Mouse (Mus musculus): Measurements from ENCODE around the gene Masp1. TPM values are rescaled to one million over a fixed set of nuclear protein-coding genes. Genes with fewer than 3 reads are reported as not detected.

Gene Masp1
- total RNA-seq, 1 experiment from 2014 or later = 0.29 TPM

DNA sequence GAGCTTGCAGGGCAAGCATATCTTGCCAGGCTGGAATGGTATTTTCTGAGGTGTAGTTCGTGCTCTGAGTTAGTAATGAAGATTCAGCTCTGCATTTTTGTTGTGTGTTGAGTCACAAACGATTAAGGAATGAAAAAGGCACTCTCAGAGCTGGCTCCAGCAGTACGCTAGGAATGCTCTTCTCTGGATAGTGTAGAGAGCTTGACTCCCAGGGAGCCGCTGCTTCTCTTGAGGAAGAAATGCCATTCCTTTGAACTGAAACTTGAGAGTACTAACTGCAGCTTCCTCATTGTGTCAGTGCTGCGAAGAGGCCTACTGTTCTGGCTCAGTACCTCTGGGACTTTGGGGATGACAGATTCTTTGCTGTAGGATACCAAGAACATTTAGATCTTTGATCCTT lies 96.8 kb downstream of the Masp1 start:
- ATAC-seq (replicated peaks; ENCODE audit: insufficient number of reproducible peaks, low FRiP score, low TSS enrichment, poor library complexity, severe bottlenecking) = no peak

GRCm38 (mm10) chr16:23419565-23420085 lies 101.0 kb downstream of the Masp1 start:
- ATAC-seq (replicated peaks; ENCODE audit: insufficient number of reproducible peaks, low FRiP score, low TSS enrichment, poor library complexity, severe bottlenecking) = no peak

DNA sequence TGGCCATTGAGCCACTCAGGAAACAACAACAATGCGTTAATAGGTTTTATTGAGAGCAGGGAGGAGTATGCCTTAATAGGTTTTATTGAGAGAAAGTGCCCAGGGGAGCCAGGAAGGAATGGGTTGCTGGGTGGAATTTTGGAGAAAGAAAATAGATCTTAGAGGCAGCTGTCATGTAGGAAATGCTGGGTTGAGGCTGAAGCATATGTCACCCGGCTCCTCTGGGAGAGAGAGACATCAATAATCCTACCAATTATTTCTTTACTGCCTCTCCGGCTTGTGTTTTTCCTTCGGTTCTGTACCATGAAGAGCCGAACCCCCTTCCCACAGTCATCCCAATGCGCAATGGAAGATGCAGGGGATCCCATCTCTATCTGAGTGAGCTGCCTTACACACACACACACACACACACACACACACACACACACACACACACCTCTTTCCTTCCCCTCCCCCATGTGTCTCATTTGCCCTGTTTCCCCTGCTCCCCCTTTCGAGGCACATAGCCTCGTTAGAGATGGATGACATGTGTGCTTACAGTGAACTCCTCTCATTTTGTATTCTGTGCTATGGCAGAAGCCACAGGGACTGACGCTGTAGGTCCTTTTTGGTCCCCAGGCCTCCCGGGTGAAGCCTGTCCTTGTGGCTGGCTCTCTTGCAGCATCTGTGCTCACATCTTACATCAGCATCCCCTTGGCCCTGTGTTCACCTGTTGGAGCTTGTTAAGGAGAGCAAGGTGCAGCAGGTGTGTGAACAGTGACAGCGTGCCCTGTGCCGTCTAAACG lies 103.0 kb downstream of the Masp1 start:
- no peak for ATAC-seq (replicated peaks; ENCODE audit: insufficient number of reproducible peaks, low FRiP score, low TSS enrichment, poor library complexity, severe bottlenecking)

DNA sequence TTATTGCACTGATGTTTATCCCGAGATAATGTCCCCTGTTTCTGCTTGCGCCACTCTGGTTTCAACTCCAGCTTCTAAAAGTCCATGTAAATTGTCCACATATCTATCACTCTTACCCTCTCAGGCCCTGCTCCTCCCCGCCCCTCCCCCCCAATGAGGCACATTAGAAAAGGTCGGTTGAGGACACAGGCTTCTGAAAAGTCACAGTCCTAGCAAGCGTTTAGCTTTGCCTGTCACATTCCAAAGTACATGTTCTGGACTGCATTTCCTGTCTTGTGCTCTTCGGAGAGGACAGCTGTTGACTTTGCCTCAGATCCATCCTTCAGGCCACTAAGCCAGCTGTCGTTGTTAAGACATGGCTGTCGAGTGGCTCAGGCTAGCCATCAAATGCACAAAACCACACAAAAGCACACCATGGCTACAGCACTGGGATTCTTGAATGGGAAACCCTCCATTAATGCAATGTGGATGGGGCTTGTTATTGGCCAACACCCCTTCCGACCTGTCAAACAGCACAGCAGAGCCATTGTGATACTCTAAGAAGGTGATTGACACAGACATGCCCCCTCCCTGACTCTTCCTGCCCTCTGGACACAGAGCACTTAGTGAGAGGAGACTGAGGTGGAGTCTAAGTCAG lies 103.8 kb downstream of the Masp1 start:
- no peak for ATAC-seq (replicated peaks; ENCODE audit: insufficient number of reproducible peaks, low FRiP score, low TSS enrichment, poor library complexity, severe bottlenecking)

DNA sequence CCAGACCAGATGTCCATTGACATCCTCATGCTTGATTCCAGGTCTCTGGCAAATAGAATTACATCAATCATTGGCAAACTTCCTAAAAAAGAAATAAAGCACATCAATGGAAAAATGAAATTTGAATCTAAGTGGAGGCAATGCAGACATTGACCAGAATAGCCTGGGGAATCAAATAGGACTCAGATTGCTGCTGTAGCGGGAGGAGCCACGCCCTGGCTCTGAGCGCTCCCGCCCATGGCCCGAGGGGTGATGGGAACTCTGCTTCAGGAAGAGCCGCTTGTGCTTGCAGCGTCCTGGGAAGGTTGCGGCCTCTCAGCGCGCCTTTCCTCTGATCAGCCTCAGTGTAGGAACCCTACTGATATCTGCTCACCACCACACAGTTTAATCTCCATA lies 104.4 kb downstream of the Masp1 start:
- no peak for ATAC-seq (replicated peaks; ENCODE audit: insufficient number of reproducible peaks, low FRiP score, low TSS enrichment, poor library complexity, severe bottlenecking)

- ATAC-seq (replicated peaks; ENCODE audit: insufficient number of reproducible peaks, low FRiP score, low TSS enrichment, poor library complexity, severe bottlenecking) = no peak
Observed at GRCm38 (mm10) chr16:23412930-23413329, 107.7 kb downstream of the Masp1 start.

DNA sequence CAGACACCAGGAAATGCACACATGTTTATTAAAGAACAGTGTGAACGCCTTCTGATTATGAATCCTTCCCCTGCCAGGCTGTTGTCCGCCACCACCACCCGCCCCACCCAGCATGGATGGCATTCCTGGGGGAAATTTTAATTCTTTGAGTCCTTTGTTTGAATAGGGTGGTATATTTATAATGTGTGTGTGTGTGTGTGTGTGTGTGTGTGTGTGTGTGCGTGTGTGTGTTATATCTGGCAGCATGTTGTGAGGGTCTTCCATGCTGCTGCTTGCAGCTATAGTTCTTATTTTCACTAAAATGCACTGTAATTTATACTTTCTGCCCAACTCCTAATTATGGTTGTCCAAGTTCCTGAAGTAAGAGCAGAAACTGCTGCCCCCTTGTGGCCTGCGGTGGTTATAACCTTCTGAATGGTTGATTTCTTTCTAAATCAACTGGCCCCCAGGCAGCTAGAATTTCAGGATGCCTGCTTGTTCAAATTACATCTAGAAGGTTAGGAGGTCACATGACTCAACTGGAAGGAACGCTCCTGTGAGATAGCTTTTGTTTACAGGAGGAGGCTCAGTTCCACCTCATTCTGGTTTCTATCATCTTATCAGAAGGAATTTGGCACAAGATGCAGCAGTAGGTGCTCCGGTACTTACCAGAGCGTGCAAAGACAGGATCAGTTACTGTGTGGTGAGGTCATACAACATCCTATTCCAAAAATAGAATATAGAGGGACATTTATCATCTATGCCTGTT lies 117.4 kb downstream of the Masp1 start:
- ATAC-seq (replicated peaks; ENCODE audit: insufficient number of reproducible peaks, low FRiP score, low TSS enrichment, poor library complexity, severe bottlenecking) = peak; percentile 56; the same call in 1 of the 2 replicates

DNA sequence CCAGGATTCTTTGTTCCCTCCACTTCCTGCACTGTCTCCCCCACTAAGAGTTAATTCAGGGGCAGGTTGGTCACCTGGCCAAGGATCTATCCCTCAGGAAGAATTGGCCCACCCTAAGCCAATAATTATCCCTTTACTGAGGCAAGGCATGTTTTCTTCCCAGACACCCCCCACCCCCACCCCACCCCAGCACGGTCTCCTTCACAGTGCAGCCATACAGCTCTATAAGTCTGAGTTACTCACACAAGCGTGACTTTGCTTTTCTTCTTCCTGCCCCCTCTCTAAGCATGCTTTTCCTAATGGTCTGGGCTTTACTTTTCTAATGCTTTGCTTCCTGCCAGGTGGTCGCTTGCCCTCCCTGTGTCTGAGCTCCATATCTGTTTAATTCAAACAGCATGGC lies 118.7 kb downstream of the Masp1 start:
- no peak for ATAC-seq (replicated peaks; ENCODE audit: insufficient number of reproducible peaks, low FRiP score, low TSS enrichment, poor library complexity, severe bottlenecking)

DNA sequence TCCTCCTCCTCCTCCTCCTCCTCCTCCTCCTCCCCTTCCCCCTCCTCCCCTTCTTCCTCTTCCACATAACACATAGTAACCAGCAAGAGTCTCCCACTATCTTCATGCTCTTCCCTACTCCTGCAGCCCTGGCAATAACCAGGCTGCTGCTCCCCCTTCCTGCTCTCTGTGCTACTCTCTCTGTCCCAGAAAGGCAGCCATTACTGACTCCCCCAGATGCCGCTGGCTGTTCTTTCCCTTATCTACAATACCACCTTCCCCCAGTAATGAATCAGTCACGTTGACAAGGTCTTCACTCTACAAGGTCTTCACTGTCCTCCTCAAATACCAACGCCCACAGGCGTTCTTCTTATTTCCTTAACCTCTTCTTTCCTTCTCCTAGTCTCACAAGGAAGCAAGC lies 119.2 kb downstream of the Masp1 start:
- no peak for ATAC-seq (replicated peaks; ENCODE audit: insufficient number of reproducible peaks, low FRiP score, low TSS enrichment, poor library complexity, severe bottlenecking)

Other genes with a start within 250 kb of the Masp1 start
- gene Rtp1, start 91.7 kb downstream of the Masp1 start, total RNA-seq (2017) = not detected in 3 replicates
- 19.7 to 28.3 TPM (median 22.5 TPM) in 3 replicates for gene Rtp4, start 524 bp downstream of the Masp1 start, total RNA-seq (2017)